Mouse (Mus musculus) kidney, postnatal 10 days (tissue): ENCODE data around the gene Cts7.

Experiments
- DNase-seq: peaks from one replicate; pipeline ENCODE4 v3.0.0; 2021; ENCODE audit warnings: mixed read lengths

Gene Cts7

DNA sequence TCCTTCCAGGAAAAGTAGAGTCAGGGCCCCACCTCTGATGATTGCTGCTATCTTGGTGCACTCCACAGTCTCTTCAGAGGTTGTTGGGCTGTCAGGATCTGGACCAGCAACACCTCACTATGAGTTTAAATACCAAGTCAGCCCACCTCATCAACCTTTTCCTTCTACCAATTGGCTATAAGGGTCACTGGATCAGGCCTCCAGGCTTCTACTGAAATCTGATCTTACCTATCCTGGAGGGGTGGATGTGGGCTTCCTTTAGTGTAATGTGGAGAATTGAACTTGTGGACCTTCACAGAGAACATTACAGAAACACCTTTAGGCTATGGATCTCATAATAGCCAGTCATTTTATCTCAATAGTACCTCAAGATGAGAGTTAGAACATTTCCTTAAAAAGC, at the start of gene Cts7:
Cts7 (minus strand) TSS at position 101 of the 400 bp plus-strand sequence.
- DNase-seq, result no peak
